Mouse (Mus musculus) erythroblast, embryonic 14.5 days (primary cell): ENCODE data around the gene Wdhd1.

Experiments used
- GATA1 ChIP-seq: IDR thresholded peaks from 2 replicates; pipeline ENCODE4 v1.6.1; 2012; ENCODE audit warnings: low read length, inconsistent platforms, mixed read lengths
- TAL1 ChIP-seq: IDR thresholded peaks from 3 replicates; pipeline ENCODE4 v1.6.1; 2012; ENCODE audit warnings: low read length, inconsistent platforms, mixed read lengths

DNA sequence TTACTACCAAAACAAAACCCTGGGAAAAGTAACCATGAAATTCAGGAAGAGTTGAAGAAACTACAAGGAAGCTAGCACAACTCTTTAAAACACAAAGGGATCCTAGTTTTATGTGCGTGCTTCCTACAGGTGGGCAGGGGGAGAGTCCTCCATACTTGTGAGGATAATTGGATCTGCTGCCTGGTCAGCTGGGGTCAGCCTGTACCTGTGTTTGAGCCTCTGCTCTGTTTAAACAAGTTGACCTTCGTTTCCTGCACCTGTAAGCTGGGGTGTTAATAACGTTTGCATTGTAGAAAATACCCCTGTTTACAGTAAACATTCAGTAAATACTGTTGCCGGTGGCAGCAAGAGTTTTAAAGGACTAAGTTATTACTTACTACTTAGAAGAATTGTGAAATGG lies 29.3 kb upstream of the Wdhd1 start:
- TF ChIP-seq GATA1, result no peak
- no peak for TF ChIP-seq TAL1
